Mouse (Mus musculus): Measurements from ENCODE around the gene Apol7a. TPM values are rescaled to one million over a fixed set of nuclear protein-coding genes. Genes with fewer than 3 reads are reported as not detected.
A peak's percentile ranks its signal among the peaks of the same experiment; 100 is the strongest.

Gene Apol7a
- polyA plus RNA-seq, 1 experiment from 2014 or later = 0.10 TPM

GRCm38 (mm10) chr15:77381481-77381880 lies 17.4 kb downstream of the Apol7a start:
- H3K27me3 ChIP-seq (ENCODE audit: control insufficient read depth, insufficient read depth, low read depth, low read length) = no peaks in the 10 kb centered on the region
- H3K27ac ChIP-seq (ENCODE audit: low read length) = no peak overlapping the region
- no peak overlapping the region for H3K4me3 ChIP-seq (ENCODE audit: low read length)
- no peaks in the 10 kb centered on the region for H3K4me1 ChIP-seq (replicated peaks; ENCODE audit: control insufficient read depth, insufficient read depth, low read length)
- no peak for ATAC-seq (ENCODE audit: low read depth)
- 78% methylated on average over 6 of the region's 6 CpGs for WGBS
- no peaks in the 10 kb centered on the region for H3K36me3 ChIP-seq (ENCODE audit: control insufficient read depth, insufficient read depth, low read length)
- H3K9ac ChIP-seq (ENCODE audit: low read length) = no peak overlapping the region
- H3K9me3 ChIP-seq (ENCODE audit: control insufficient read depth, low read length) = no peaks in the 10 kb centered on the region
- no peak overlapping the region for H3K4me2 ChIP-seq (ENCODE audit: low read depth, low read length)

GRCm38 (mm10) chr15:77379921-77380320 lies 19.0 kb downstream of the Apol7a start:
- H3K9me3 ChIP-seq (ENCODE audit: control insufficient read depth, low read length) = no peaks in the 10 kb centered on the region
- no peaks in the 10 kb centered on the region for H3K27me3 ChIP-seq (ENCODE audit: control insufficient read depth, insufficient read depth, low read depth, low read length)
- H3K4me2 ChIP-seq (ENCODE audit: low read depth, low read length) = no peak overlapping the region
- H3K27ac ChIP-seq (ENCODE audit: low read length) = no peak overlapping the region
- H3K9ac ChIP-seq (ENCODE audit: low read length) = no peak overlapping the region
- 33% methylated on average over 4 of the region's 4 CpGs for WGBS
- no peaks in the 10 kb centered on the region for H3K36me3 ChIP-seq (ENCODE audit: control insufficient read depth, insufficient read depth, low read length)
- H3K4me1 ChIP-seq (replicated peaks; ENCODE audit: control insufficient read depth, insufficient read depth, low read length) = no peaks in the 10 kb centered on the region
- no peak overlapping the region for H3K4me3 ChIP-seq (ENCODE audit: low read length)
- ATAC-seq (ENCODE audit: low read depth) = no peak

GRCm38 (mm10) chr15:77377419-77377818 lies 21.5 kb downstream of the Apol7a start:
- Histone ChIP-seq H3K4me2 (ENCODE audit: low read depth, low read length) (no peak overlapping the region), H3K9ac (ENCODE audit: low read length) (no peak overlapping the region), H3K27me3 (ENCODE audit: control insufficient read depth, insufficient read depth, low read depth, low read length) (no peaks in the 10 kb centered on the region), H3K36me3 (ENCODE audit: control insufficient read depth, insufficient read depth, low read length) (no peaks in the 10 kb centered on the region), H3K4me1 (replicated peaks; ENCODE audit: control insufficient read depth, insufficient read depth, low read length) (no peaks in the 10 kb centered on the region), H3K27ac (ENCODE audit: low read length) (no peak overlapping the region), H3K9me3 (ENCODE audit: control insufficient read depth, low read length) (no peaks in the 10 kb centered on the region), H3K4me3 (ENCODE audit: low read length) (no peak overlapping the region)
- WGBS = 80% methylated on average over 4 of the region's 4 CpGs
- no peak for ATAC-seq (ENCODE audit: low read depth)

GRCm38 (mm10) chr15:77376920-77377319 lies 22.0 kb downstream of the Apol7a start:
- H3K4me1 ChIP-seq (replicated peaks; ENCODE audit: control insufficient read depth, insufficient read depth, low read length) = no peaks in the 10 kb centered on the region
- H3K36me3 ChIP-seq (ENCODE audit: control insufficient read depth, insufficient read depth, low read length) = no peaks in the 10 kb centered on the region
- no peak for ATAC-seq (ENCODE audit: low read depth)
- no peaks in the 10 kb centered on the region for H3K27me3 ChIP-seq (ENCODE audit: control insufficient read depth, insufficient read depth, low read depth, low read length)
- H3K4me3 ChIP-seq (ENCODE audit: low read length) = no peak overlapping the region
- H3K9me3 ChIP-seq (ENCODE audit: control insufficient read depth, low read length) = no peaks in the 10 kb centered on the region
- H3K4me2 ChIP-seq (ENCODE audit: low read depth, low read length) = no peak overlapping the region
- H3K9ac ChIP-seq (ENCODE audit: low read length) = no peak overlapping the region
- H3K27ac ChIP-seq (ENCODE audit: low read length) = no peak overlapping the region
- whole genome bisulfite sequencing = 71% methylated on average over 7 of the region's 7 CpGs

GRCm38 (mm10) chr15:77370588-77370987 lies 28.3 kb downstream of the Apol7a start:
- no peak overlapping the region for H3K4me2 ChIP-seq (ENCODE audit: low read depth, low read length)
- H3K4me1 ChIP-seq (replicated peaks; ENCODE audit: control insufficient read depth, insufficient read depth, low read length) = peaks cover 24% of the 10 kb centered on the region
- H3K4me3 ChIP-seq (ENCODE audit: low read length) = no peak overlapping the region
- no peaks in the 10 kb centered on the region for H3K27me3 ChIP-seq (ENCODE audit: control insufficient read depth, insufficient read depth, low read depth, low read length)
- H3K9me3 ChIP-seq (ENCODE audit: control insufficient read depth, low read length) = no peaks in the 10 kb centered on the region
- WGBS = 85% methylated on average over 8 of the region's 8 CpGs
- ATAC-seq (ENCODE audit: low read depth) = no peak
- no peak overlapping the region for H3K9ac ChIP-seq (ENCODE audit: low read length)
- H3K36me3 ChIP-seq (ENCODE audit: control insufficient read depth, insufficient read depth, low read length) = no peaks in the 10 kb centered on the region
- no peak overlapping the region for H3K27ac ChIP-seq (ENCODE audit: low read length)

- no peak for ATAC-seq (ENCODE audit: low read depth)
- Histone ChIP-seq H3K9me3 (ENCODE audit: control insufficient read depth, low read length) (no peaks in the 10 kb centered on the region), H3K36me3 (ENCODE audit: control insufficient read depth, insufficient read depth, low read length) (no peaks in the 10 kb centered on the region), H3K27ac (ENCODE audit: low read length) (no peak overlapping the region), H3K27me3 (ENCODE audit: control insufficient read depth, insufficient read depth, low read depth, low read length) (no peaks in the 10 kb centered on the region), H3K4me1 (replicated peaks; ENCODE audit: control insufficient read depth, insufficient read depth, low read length) (peaks cover 24% of the 10 kb centered on the region), H3K9ac (ENCODE audit: low read length) (no peak overlapping the region), H3K4me3 (ENCODE audit: low read length) (no peak overlapping the region), H3K4me2 (ENCODE audit: low read depth, low read length) (no peak overlapping the region)
- 92% methylated on average over 21 of the region's 21 CpGs for WGBS
These were observed 28.9 kb downstream of the Apol7a start for GRCm38 (mm10) chr15:77369981-77370380.

- ATAC-seq (ENCODE audit: low read depth) = no peak
- Histone ChIP-seq H3K4me2 (ENCODE audit: low read depth, low read length) (no peak overlapping the region), H3K4me3 (ENCODE audit: low read length) (no peak overlapping the region)
These were observed 30.0 kb downstream of the Apol7a start for GRCm38 (mm10) chr15:77368818-77369320.

GRCm38 (mm10) chr15:77368148-77368547 lies 30.8 kb downstream of the Apol7a start:
- ATAC-seq (ENCODE audit: low read depth) = peak; percentile 58
- under 1% methylated on average over 13 of the region's 13 CpGs for WGBS
- Histone ChIP-seq H3K4me1 (replicated peaks; ENCODE audit: control insufficient read depth, insufficient read depth, low read length) (peaks cover 27% of the 10 kb centered on the region), H3K4me3 (ENCODE audit: low read length) (peak overlapping the region; percentile 19; the same call in 1 of the 2 replicates), H3K9me3 (ENCODE audit: control insufficient read depth, low read length) (no peaks in the 10 kb centered on the region), H3K27me3 (ENCODE audit: control insufficient read depth, insufficient read depth, low read depth, low read length) (no peaks in the 10 kb centered on the region), H3K4me2 (ENCODE audit: low read depth, low read length) (peak overlapping the region; percentile 53), H3K36me3 (ENCODE audit: control insufficient read depth, insufficient read depth, low read length) (no peaks in the 10 kb centered on the region), H3K9ac (ENCODE audit: low read length) (peak overlapping the region; percentile 63), H3K27ac (ENCODE audit: low read length) (peak overlapping the region; percentile 90)

More at GRCm38 (mm10) chr15:77368818-77369320, 30.0 kb downstream of the Apol7a start:
- WGBS = 70% methylated on average over 12 of the region's 12 CpGs
- Histone ChIP-seq H3K9ac (ENCODE audit: low read length) (no peak overlapping the region), H3K9me3 (ENCODE audit: control insufficient read depth, low read length) (no peaks in the 10 kb centered on the region), H3K4me1 (replicated peaks; ENCODE audit: control insufficient read depth, insufficient read depth, low read length) (peaks cover 24% of the 10 kb centered on the region), H3K27me3 (ENCODE audit: control insufficient read depth, insufficient read depth, low read depth, low read length) (no peaks in the 10 kb centered on the region), H3K27ac (ENCODE audit: low read length) (no peak overlapping the region), H3K36me3 (ENCODE audit: control insufficient read depth, insufficient read depth, low read length) (no peaks in the 10 kb centered on the region)

GRCm38 (mm10) chr15:77367504-77367903 lies 31.4 kb downstream of the Apol7a start:
- Histone ChIP-seq H3K4me3 (ENCODE audit: low read length) (no peak overlapping the region), H3K9ac (ENCODE audit: low read length) (no peak overlapping the region), H3K4me1 (replicated peaks; ENCODE audit: control insufficient read depth, insufficient read depth, low read length) (peaks cover 27% of the 10 kb centered on the region), H3K36me3 (ENCODE audit: control insufficient read depth, insufficient read depth, low read length) (no peaks in the 10 kb centered on the region), H3K4me2 (ENCODE audit: low read depth, low read length) (no peak overlapping the region), H3K27me3 (ENCODE audit: control insufficient read depth, insufficient read depth, low read depth, low read length) (no peaks in the 10 kb centered on the region), H3K27ac (ENCODE audit: low read length) (peak overlapping the region; percentile 90), H3K9me3 (ENCODE audit: control insufficient read depth, low read length) (no peaks in the 10 kb centered on the region)
- 34% methylated on average over 8 of the region's 8 CpGs for WGBS
- no peak for ATAC-seq (ENCODE audit: low read depth)

Data from lung, embryonic 16.5 days (tissue).